Mouse (Mus musculus) forebrain, embryonic 12.5 days (tissue): ENCODE data around the gene Wdr73. TPM values are rescaled to one million over a fixed set of nuclear protein-coding genes. Genes with fewer than 3 reads are reported as not detected.
"Not testable (repeated sequence)": the region's sequence is repeated elsewhere in the genome, so short reads cannot be mapped to it uniquely, and the experiment has no call there.

ENCODE experiments used
- ATAC-seq: fragments of 200-750 bp; cut with Nextera tagmentation; 2 replicates; pipeline ENCODE4 v1.8.0; 2017; ENCODE audit warnings: moderate TSS enrichment; ENCODE audit not compliant: low FRiP score
- H3K27ac ChIP-seq: fragments of 300-500 bp; sonication (generic); 2 replicates; pipeline ENCODE4 v1.5.1; 2016; ENCODE audit warnings: mild to moderate bottlenecking
- H3K27me3 ChIP-seq: fragments of 300-500 bp; sonication (generic); 2 replicates; pipeline ENCODE4 v1.6.1; 2016; ENCODE audit warnings: mild to moderate bottlenecking
- H3K36me3 ChIP-seq: fragments of 300-500 bp; sonication (generic); replicated peaks from 2 replicates; pipeline ENCODE4 v1.6.1; 2016; ENCODE audit warnings: mild to moderate bottlenecking
- H3K4me1 ChIP-seq: fragments of 300-500 bp; sonication (generic); 2 replicates; pipeline ENCODE4 v1.6.1; 2016
- H3K4me2 ChIP-seq: fragments of 300-500 bp; sonication (generic); 2 replicates; pipeline ENCODE4 v1.6.1; 2016; ENCODE audit warnings: mild to moderate bottlenecking, moderate library complexity
- H3K4me3 ChIP-seq: fragments of 300-500 bp; sonication (generic); replicated peaks from 2 replicates; pipeline ENCODE4 v1.5.1; 2016; ENCODE audit warnings: mild to moderate bottlenecking
- H3K9ac ChIP-seq: fragments of 300-500 bp; sonication (generic); 2 replicates; pipeline ENCODE4 v1.6.1; 2016; ENCODE audit warnings: mild to moderate bottlenecking
- H3K9me3 ChIP-seq: fragments of 300-500 bp; sonication (generic); 2 replicates; pipeline ENCODE4 v1.6.1; 2016
- WGBS: fragments of 180-500 bp; shearing (Covaris S2); methylation state at CpG from one replicate; pipeline ENCODE4 v1.1.7; 2016; 5-methylcytosine and 5-hydroxymethylcytosine counted together
- polyA plus RNA-seq: library from polyadenylated mRNA; unstranded; fragments of >200 nt; fragmentation: Nextera tagmentation; extraction: Ambion mirVana; gene quantifications from 2 replicates; pipeline ENCODE4 v1.2.1, GENCODE M21; 2016

Wdr73 gene
- polyA plus RNA-seq = 40.6 and 46.5 TPM in 2 replicates

DNA sequence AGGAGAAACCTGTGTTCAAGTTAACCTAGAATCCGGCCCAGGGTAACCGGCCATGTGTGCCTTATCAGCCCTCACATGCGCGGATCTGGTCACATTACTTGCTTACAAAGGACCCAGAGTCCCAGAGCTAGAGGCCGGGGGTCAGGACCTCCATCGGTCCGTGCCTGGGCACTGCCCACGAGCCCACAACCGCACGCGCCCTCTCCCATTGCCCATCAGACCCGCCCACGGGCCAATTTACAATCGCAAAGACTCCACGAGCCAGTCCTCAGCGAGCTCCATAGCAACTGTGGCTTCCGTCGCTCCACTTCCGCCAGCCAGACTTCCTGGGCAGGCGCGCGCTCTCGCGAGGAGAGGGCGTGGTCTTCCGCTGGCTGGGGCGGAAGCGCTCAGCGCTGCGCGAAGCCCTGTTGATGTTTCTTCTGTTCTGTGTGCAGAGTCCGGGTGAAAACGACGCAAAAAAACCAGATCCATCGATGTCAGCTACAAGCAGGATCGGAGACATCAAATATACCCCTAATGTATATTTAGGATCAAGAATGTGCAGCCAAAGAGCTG lies at the start of gene Wdr73:
Gene Wdr73, minus strand, starts transcription at position 326 of the 558 bp plus-strand sequence.
- H3K27me3 ChIP-seq = no peaks in the 10 kb centered on the region
- whole genome bisulfite sequencing = under 1% methylated on average over 36 of the region's 36 CpGs
- peak within 1 kb of the TSS; percentile 80 for H3K4me3 ChIP-seq
- H3K9ac ChIP-seq = peak within 1 kb of the TSS; percentile 68
- H3K4me1 ChIP-seq = peaks cover 29% of the 10 kb centered on the region
- H3K36me3 ChIP-seq = peaks cover 31% of the 10 kb centered on the region
- peak; percentile 96 for ATAC-seq
- H3K9me3 ChIP-seq = no peaks in the 10 kb centered on the region
- H3K27ac ChIP-seq = peak within 1 kb of the TSS; percentile 79
- peak within 1 kb of the TSS; percentile 79 for H3K4me2 ChIP-seq

DNA sequence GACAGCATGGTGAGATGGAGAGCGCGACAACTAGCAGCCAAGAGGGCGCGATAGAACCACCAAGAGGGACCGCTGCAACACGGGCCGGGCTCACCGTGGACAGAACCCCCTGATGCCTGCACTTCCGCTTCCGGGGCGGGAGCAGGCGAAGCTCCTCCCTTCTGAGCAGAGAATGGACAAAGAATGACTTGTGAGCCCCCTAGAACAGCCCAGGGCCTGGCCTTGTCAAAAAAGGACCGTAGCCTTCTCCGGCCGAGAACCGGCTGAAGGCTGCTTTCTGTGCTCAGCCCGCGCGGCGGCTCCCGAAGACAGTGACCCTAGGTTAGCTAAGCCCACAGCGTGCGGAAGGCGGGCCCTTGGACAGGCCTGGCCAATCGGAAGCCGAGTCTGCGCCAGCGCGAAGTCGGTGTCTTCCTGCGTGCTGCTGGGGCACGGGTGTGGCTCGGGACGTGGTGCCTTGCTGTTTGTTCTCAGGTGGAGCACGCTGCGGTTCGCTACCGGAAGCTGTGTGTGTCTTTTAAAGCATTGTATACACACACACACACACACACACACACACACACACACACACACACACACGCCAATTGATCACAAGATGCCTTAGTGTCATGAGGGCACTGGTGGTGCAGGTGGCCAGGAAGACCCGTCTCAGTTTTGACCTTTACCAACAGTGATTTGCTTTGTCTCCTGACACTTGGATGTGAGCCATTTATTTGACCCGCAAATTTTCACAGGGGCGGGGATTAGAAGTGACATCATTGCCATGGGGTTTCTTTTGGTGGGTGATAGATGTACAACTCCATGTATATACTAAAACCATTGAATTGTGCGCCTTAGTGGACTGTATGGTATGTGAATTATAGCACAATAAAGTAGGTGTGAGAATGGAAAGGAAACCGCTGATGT lies 46.6 kb upstream of the Wdr73 start, which contains the start of gene Sec11a:
Gene Sec11a, minus strand, starts transcription at position 336 of the 906 bp plus-strand sequence.
- Histone ChIP-seq H3K36me3 (peaks cover 9% of the 10 kb centered on the region), H3K27me3 (no peaks in the 10 kb centered on the region), H3K9ac (peak within 1 kb of the TSS; percentile 86), H3K4me2 (peak within 1 kb of the TSS; percentile 92), H3K27ac (peak within 1 kb of the TSS; percentile 93), H3K4me3 (peak within 1 kb of the TSS; percentile 88), H3K4me1 (peaks cover 24% of the 10 kb centered on the region), H3K9me3 (no peaks in the 10 kb centered on the region)
- 2% methylated on average over 44 of the region's 44 CpGs for WGBS
- peak; percentile 99 for ATAC-seq

DNA sequence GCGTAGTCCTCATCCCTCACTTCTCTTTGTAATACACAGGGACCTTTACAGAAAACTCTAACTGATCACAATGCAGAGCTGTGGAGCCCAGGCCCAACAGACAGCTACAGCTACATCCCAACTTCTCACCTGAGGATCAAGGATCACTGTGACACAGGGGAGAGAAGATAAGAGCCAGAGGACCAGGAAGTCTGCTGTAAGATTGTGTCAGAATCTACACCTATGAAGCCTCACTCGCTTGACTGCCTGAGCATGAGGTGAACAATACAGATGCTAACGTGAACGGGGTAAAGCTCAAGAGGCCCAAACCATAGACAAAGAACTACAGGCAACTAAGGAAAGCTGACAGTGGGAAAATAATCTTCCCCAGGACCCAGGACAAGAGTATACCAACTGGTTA lies 38.7 kb upstream of the Wdr73 start:
- peaks cover 10% of the 10 kb centered on the region for H3K36me3 ChIP-seq
- H3K9me3 ChIP-seq = no peaks in the 10 kb centered on the region
- no peak for ATAC-seq
- no peak overlapping the region for H3K9ac ChIP-seq
- 90% methylated on average over 4 of the region's 4 CpGs for WGBS
- peaks cover 1% of the 10 kb centered on the region; the same call in 1 of the 2 replicates for H3K4me1 ChIP-seq
- H3K27ac ChIP-seq = no peak overlapping the region
- H3K4me2 ChIP-seq = no peak overlapping the region
- H3K27me3 ChIP-seq = no peaks in the 10 kb centered on the region
- H3K4me3 ChIP-seq = no peak overlapping the region

DNA sequence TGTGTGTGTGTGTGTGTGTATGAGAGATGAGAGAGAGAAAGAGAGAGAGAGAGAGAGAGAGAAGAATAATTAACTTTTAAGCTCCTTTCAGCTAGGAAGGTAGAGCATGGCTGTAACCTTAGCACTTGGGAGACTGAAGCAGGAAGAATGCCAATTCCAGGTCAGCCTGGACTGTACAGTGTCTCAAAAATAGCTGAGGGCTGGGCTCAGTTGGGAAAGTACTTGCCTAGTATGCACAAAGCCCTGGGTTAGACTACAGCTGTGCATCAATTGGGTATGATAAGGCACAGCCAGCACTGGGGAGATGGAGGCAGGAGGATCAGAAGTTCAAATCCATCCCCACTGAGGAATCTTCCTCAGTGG lies 36.2 kb upstream of the Wdr73 start:
- H3K27me3 ChIP-seq, H3K4me1 ChIP-seq, ATAC-seq, H3K27ac ChIP-seq, H3K4me2 ChIP-seq, H3K9ac ChIP-seq, H3K4me3 ChIP-seq, H3K9me3 ChIP-seq: not testable (repeated sequence)
- peaks cover 24% of the 10 kb centered on the region for H3K36me3 ChIP-seq

DNA sequence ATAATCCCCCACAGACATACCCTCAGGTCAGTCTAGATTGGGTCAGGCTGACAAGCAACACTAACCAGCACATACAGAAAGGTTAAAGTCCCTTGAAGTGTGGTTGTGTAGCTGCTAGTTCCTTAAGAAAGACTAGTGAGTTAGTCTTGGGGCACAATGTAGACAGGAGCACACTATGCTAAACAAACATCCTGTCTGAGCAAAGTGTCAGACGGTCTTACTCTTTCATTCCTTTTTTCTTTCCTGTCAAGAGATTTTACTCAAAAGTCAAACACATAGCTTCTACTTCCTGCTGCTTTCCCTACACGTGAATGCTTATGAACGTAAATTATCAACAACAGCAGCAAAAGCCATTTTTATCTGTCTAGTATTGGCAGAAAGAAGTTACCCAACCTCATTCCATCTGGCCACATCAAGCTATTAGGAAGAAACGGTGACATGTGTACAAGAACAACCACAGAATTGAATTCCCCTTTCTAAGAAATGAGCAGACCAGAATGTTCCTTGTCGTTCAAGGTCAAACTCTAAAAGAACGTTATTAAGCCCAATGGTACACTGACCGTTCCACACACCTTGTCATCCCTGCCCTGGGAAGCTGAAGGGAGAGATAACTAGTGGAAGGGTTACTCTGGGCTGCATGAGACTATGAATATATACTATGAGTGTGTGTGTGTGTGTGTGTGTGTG lies 35.7 kb upstream of the Wdr73 start:
- not testable (repeated sequence) for H3K27ac ChIP-seq, ATAC-seq, H3K4me2 ChIP-seq, H3K4me1 ChIP-seq, H3K9ac ChIP-seq, H3K4me3 ChIP-seq, H3K9me3 ChIP-seq, H3K27me3 ChIP-seq
- WGBS = 91% methylated on average over 7 of the region's 7 CpGs
- H3K36me3 ChIP-seq = peaks cover 28% of the 10 kb centered on the region

DNA sequence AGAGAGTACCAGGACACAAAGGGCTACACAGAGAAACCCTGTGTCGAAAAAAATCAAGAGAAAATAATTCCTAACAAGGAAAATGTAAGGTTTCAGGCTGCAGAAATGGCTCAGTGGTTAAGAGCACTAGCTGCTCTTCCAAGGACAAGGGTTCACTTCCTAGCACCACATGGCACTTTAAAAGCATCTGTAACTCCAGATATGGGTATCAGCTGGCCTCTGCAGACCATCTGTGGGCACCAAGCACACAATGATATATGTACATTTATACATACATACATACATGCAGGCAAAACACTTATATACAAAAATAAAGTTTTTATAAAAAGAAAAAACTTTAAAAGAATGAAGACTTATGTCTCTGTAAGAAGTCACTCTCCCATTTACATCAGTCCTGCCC lies 34.8 kb upstream of the Wdr73 start:
- ATAC-seq = no peak
- H3K9ac ChIP-seq = no peak overlapping the region
- H3K9me3 ChIP-seq = no peaks in the 10 kb centered on the region
- H3K4me1 ChIP-seq = no peaks in the 10 kb centered on the region
- WGBS = 89% methylated on average over 1 of the region's 1 CpGs
- H3K27me3 ChIP-seq = no peaks in the 10 kb centered on the region
- H3K4me3 ChIP-seq = no peak overlapping the region
- H3K27ac ChIP-seq = no peak overlapping the region
- H3K36me3 ChIP-seq = peaks cover 37% of the 10 kb centered on the region
- no peak overlapping the region for H3K4me2 ChIP-seq

DNA sequence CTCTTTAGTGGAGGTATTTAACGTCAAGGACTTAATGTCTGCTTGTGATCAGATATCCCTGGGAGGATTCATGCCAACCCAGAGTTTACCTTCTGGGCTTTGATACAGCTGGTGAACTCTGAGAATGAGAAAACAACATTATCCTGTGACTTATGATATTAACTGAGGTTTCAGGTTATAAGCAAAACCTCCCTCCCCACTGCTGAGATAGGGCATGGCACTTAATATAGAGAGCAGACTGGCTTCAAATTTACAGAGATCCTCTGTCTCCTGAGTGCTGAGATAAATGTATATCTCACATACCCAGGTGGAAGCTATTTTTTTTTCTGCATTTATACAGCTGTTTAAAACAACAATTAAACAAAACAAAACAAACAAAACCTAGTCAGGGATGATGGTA lies 31.7 kb upstream of the Wdr73 start:
- no peaks in the 10 kb centered on the region for H3K4me1 ChIP-seq
- H3K9me3 ChIP-seq = no peaks in the 10 kb centered on the region
- H3K9ac ChIP-seq = no peak overlapping the region
- H3K27ac ChIP-seq = no peak overlapping the region
- no peak overlapping the region for H3K4me3 ChIP-seq
- H3K4me2 ChIP-seq = no peak overlapping the region
- H3K36me3 ChIP-seq = peaks cover 36% of the 10 kb centered on the region
- H3K27me3 ChIP-seq = no peaks in the 10 kb centered on the region
- ATAC-seq = no peak
- WGBS = 94% methylated on average over 1 of the region's 1 CpGs

DNA sequence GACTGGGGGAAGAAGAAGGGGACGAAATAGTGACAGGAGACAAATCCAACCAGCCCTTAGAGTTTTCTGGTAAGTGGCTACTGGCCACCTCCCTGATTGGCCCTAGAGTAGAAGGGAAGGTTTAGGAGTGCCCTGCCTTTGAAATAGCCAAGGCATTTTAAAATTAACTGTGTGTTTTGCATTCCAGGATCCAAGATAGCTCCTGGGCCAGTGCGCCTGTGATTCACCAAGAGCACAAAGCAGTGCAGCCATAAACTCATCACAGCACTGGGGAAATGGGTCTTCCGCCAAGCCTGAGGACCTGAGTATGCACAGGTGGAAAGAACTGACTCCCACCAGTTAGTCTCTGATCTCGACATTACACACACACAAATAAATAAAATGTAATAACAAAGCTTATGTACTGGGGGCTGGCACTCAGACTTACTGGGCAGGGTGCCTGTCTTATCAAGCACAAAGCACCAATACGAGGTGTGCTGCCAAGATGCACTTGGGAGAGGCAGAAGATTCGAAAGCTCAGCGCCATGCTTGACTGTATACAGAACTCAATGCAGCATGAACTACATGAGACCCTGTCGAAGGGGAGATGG lies 30.6 kb upstream of the Wdr73 start:
- Histone ChIP-seq H3K4me1 (no peaks in the 10 kb centered on the region), H3K27ac (no peak overlapping the region), H3K9me3 (no peaks in the 10 kb centered on the region), H3K27me3 (no peaks in the 10 kb centered on the region), H3K9ac (no peak overlapping the region), H3K4me2 (no peak overlapping the region), H3K4me3 (no peak overlapping the region), H3K36me3 (peaks cover 44% of the 10 kb centered on the region)
- no peak for ATAC-seq
- 93% methylated on average over 8 of the region's 8 CpGs for WGBS

DNA sequence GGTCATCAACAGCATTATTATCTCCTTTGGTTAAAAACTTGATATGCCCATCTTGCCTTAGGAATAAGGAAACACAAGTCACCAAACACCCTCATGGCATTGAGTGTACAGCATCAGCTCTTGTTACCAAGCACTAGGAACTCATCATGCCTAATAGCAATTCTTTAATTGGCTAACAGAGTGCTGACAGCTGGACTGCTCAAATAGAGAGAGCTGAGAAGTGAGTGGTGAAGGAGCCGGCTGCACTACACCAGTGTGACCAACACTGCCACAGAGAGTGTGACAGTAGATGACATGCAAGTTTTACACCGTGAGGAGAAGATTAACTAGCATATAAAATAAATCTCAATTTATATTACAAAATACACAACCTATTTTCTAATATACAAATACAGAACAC lies 22.1 kb upstream of the Wdr73 start:
- H3K27me3 ChIP-seq = no peaks in the 10 kb centered on the region
- H3K9ac ChIP-seq = no peak overlapping the region
- no peak overlapping the region for H3K4me3 ChIP-seq
- H3K4me2 ChIP-seq = no peak overlapping the region
- H3K4me1 ChIP-seq = no peaks in the 10 kb centered on the region
- peaks cover 68% of the 10 kb centered on the region for H3K36me3 ChIP-seq
- H3K9me3 ChIP-seq = no peaks in the 10 kb centered on the region
- WGBS = 90% methylated on average over 2 of the region's 2 CpGs
- no peak overlapping the region for H3K27ac ChIP-seq
- no peak for ATAC-seq

DNA sequence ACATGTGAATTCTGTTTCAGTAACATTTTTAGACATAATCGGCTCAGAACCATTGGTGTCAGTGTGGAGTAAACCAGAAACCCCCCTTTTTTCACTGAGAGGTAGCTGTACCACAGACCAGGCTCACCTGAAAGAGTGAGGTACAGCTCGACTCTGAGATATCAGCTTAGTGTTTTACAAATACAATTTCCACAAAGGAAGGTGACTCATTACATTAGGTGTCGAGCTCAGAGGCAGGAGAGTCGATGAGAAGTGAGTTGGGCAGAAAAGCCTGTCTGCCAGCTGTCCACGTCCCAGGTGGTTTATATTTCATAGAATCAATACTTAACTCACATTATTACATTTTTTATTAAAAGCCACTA lies 18.6 kb upstream of the Wdr73 start:
- Histone ChIP-seq H3K4me2 (no peak overlapping the region), H3K9ac (no peak overlapping the region), H3K4me3 (no peak overlapping the region), H3K4me1 (no peaks in the 10 kb centered on the region), H3K27ac (no peak overlapping the region), H3K36me3 (peaks cover 74% of the 10 kb centered on the region), H3K27me3 (no peaks in the 10 kb centered on the region), H3K9me3 (no peaks in the 10 kb centered on the region)
- WGBS = 95% methylated on average over 5 of the region's 5 CpGs
- ATAC-seq = no peak

DNA sequence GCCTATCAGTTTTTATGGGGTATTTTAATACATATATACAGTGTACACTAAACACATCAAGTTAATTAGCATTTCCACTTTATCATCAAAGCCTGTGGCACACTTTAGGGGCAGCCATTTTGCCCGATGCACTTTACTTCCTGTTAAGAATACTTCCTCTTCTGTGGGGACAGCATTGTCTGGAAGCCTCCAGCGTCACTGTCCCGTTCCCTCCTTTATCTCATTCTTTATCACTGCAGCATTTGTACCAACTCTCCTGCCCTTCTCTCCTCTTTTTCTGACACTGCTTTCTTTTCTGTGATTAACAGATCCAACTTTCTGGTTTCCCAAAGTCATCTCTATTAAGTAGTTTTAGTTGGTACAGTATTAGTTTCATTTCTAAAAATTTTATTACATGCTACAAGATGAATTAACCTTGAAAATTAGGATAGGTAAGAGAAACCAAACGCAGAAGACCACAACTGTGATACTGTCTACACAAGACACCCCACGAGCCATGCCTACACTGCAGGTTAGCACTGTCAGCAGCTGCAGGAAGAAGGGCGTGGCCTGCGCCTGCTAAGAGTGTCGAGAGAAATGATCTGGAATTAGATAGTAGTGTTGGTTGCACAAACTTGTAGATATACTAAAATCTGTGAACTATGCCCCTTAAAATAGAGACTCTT lies 18.0 kb upstream of the Wdr73 start:
- Histone ChIP-seq H3K27me3 (no peaks in the 10 kb centered on the region), H3K36me3 (peaks cover 74% of the 10 kb centered on the region), H3K9me3 (no peaks in the 10 kb centered on the region), H3K4me3 (no peak overlapping the region), H3K27ac (no peak overlapping the region), H3K4me1 (no peaks in the 10 kb centered on the region), H3K4me2 (no peak overlapping the region), H3K9ac (no peak overlapping the region)
- no peak for ATAC-seq
- 90% methylated on average over 8 of the region's 8 CpGs for WGBS

DNA sequence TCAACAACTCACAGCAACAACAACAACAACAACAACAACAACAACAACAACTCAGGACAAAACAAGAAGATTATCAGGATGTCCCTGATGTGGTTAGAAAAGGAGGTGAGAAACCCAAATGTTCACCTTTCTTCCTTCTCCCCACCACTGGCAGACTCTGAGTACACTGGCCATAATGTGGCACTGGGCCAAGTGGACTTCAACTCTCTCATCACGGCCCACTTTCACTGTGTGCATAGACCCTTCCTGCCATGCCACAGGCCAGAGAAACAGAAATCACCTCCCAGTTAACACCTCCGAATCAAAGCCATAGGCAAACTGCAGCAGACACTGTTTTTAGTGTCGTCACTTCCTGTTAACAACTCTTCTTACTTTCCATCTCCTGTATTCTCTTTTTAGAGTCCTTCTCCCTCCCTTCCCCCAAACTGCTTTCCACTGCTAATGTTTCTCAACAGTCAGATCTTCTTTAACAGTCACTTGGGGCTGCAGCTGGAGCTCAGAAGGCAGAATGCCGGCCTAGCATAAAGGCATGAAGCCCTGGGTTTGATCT lies 16.9 kb upstream of the Wdr73 start:
- no peak overlapping the region for H3K9ac ChIP-seq
- H3K4me2 ChIP-seq = no peak overlapping the region
- H3K4me3 ChIP-seq = no peak overlapping the region
- ATAC-seq = no peak
- H3K36me3 ChIP-seq = peaks cover 76% of the 10 kb centered on the region
- H3K27ac ChIP-seq = no peak overlapping the region
- H3K27me3 ChIP-seq = no peaks in the 10 kb centered on the region
- no peaks in the 10 kb centered on the region for H3K4me1 ChIP-seq
- WGBS = 92% methylated on average over 4 of the region's 4 CpGs
- no peaks in the 10 kb centered on the region for H3K9me3 ChIP-seq
